Mouse (Mus musculus) heart, postnatal 0 days (tissue): ENCODE data around the gene Gm10401. TPM values are rescaled to one million over a fixed set of nuclear protein-coding genes. Genes with fewer than 3 reads are reported as not detected.
A peak's percentile ranks its signal among the peaks of the same experiment; 100 is the strongest.

Experiments
- ATAC-seq: fragments of 200-750 bp; cut with Nextera tagmentation; 2 replicates; pipeline ENCODE4 v1.8.0; 2017; ENCODE audit warnings: low read depth, moderate number of reproducible peaks, moderate library complexity; ENCODE audit not compliant: insufficient read depth
- DNase-seq: peaks from one replicate; pipeline ENCODE4 v3.0.0-alpha.2; 2016; ENCODE audit warnings: low spot score
- H3K27ac ChIP-seq: fragments of 300-500 bp; sonication (generic); 2 replicates; pipeline ENCODE4 v1.5.1; 2014; ENCODE audit warnings: low read depth, mild to moderate bottlenecking
- H3K27me3 ChIP-seq: fragments of 300-500 bp; sonication (generic); 2 replicates; pipeline ENCODE4 v1.6.1; 2014; ENCODE audit warnings: low read length, mixed read lengths; ENCODE audit not compliant: control insufficient read depth, insufficient read depth
- H3K36me3 ChIP-seq: fragments of 300-500 bp; sonication (generic); replicated peaks from 2 replicates; pipeline ENCODE4 v1.6.1; 2014; ENCODE audit warnings: low read length, mixed read lengths; ENCODE audit not compliant: control insufficient read depth, insufficient read depth
- H3K4me1 ChIP-seq: fragments of 300-500 bp; sonication (generic); 2 replicates; pipeline ENCODE4 v1.6.1; 2014; ENCODE audit warnings: antibody characterized with exemption; ENCODE audit not compliant: control insufficient read depth, insufficient read depth
- H3K4me2 ChIP-seq: fragments of 300-500 bp; sonication (generic); 2 replicates; pipeline ENCODE4 v1.6.1; 2014; ENCODE audit warnings: low read depth, mild to moderate bottlenecking, low read length, moderate library complexity
- H3K4me3 ChIP-seq: fragments of 300-500 bp; sonication (generic); 2 replicates; pipeline ENCODE4 v1.5.1; 2014; ENCODE audit warnings: low read depth, low read length
- H3K9ac ChIP-seq: fragments of 300-500 bp; sonication (generic); replicated peaks from 2 replicates; pipeline ENCODE4 v1.6.1; 2014; ENCODE audit warnings: low read depth, low read length, mixed read lengths
- H3K9me3 ChIP-seq: fragments of 300-500 bp; sonication (generic); replicated peaks from 2 replicates; pipeline ENCODE4 v1.6.1; 2016; ENCODE audit warnings: low read length; ENCODE audit not compliant: control insufficient read depth
- CTCF ChIP-seq: IDR thresholded peaks from 2 replicates; pipeline ENCODE4 v1.5.1; 2016; ENCODE audit warnings: antibody characterized with exemption, control low read depth, low read depth
- EP300 ChIP-seq: IDR thresholded peaks from 2 replicates; pipeline ENCODE4 v1.6.1; 2016; ENCODE audit warnings: antibody characterized with exemption, low read depth
- WGBS: fragments of 180-500 bp; shearing (Covaris S2); extraction: QIAGEN DNeasy Blood & Tissue Kit; methylation state at CpG from one replicate; pipeline ENCODE4 v1.1.7; 2014; 5-methylcytosine and 5-hydroxymethylcytosine counted together
- polyA plus RNA-seq: library from polyadenylated mRNA; unstranded; fragments of >200 nt; fragmentation: Nextera tagmentation; extraction: Ambion mirVana; gene quantifications from 2 replicates; pipeline ENCODE4 v1.2.1, GENCODE M21; 2015
- total RNA-seq: library from RNA; depleted of rRNA; stranded (reverse); fragments of >200 nt; gene quantifications from 2 replicates; pipeline ENCODE4 v1.2.3, GENCODE M21; 2014; ENCODE audit warnings: low replicate concordance

Gene Gm10401
- total and polyA plus RNA-seq, 2 experiments from 2014 or later, result 14.4 TPM; not detected in 1

DNA sequence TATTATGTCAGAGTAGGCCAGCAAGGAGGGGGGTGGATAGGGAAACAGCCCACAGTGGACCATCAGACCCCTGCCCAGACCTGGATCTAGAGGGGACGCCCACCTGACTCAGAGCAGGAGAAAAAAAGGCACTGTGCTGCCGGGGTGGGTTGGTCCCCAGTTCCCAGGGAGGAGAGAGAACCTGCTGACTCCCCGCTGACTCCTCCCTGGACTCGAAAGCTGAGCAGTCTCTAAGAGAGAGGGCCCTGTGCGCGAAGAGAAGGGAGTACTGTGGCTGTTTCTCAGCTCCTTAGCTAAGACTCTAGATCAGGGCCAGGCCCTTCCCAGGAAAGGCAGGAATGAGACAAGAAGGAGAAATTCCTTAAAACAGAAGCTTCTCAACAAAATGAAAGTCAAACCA is 46.4 kb upstream of the Gm10401 start:
- no peaks in the 10 kb centered on the region for H3K27me3 ChIP-seq
- DNase-seq (no peak), ATAC-seq (no peak)
- no peak for TF ChIP-seq EP300
- no peak for TF ChIP-seq CTCF
- H3K4me3 ChIP-seq, result no peak overlapping the region
- H3K4me1 ChIP-seq, result no peaks in the 10 kb centered on the region
- no peak overlapping the region for H3K4me2 ChIP-seq
- no peak overlapping the region for H3K9ac ChIP-seq
- peaks cover 36% of the 10 kb centered on the region for H3K36me3 ChIP-seq
- WGBS, result 76% methylated on average over 6 of the region's 6 CpGs
- peak overlapping the region; percentile 16; the same call in 1 of the 2 replicates for H3K27ac ChIP-seq
- H3K9me3 ChIP-seq, result no peaks in the 10 kb centered on the region

DNA sequence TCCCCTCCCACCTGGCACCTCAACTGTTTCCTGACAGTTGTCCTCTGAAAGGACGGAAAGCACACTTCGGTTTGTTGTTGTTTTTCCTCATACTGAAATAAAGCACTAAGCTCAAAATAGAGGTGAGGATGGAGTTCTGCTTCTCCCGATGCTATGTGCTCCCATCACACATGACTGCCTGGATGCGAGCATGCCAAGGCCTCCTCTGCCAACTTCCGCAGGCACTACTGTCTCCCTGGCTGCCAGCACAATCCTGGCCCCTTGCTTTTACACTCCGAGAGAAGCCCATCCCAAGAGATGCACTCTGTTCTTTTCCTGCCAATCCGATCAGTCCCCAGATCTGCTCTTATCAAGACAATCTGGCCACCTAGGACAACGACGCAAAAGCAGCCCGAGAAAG is 45.5 kb upstream of the Gm10401 start:
- Histone ChIP-seq H3K4me1 (no peaks in the 10 kb centered on the region), H3K27ac (no peak overlapping the region), H3K4me2 (no peak overlapping the region), H3K36me3 (peaks cover 29% of the 10 kb centered on the region), H3K27me3 (no peaks in the 10 kb centered on the region), H3K9me3 (no peaks in the 10 kb centered on the region), H3K9ac (no peak overlapping the region; the same call in 1 of the 2 replicates), H3K4me3 (no peak overlapping the region)
- TF ChIP-seq EP300 (no peak), CTCF (no peak)
- no peak for ATAC-seq
- no peak for DNase-seq
- 66% methylated on average over 10 of the region's 10 CpGs for WGBS

GRCm38 (mm10) chr5:115142166-115142697 is 44.1 kb upstream of the Gm10401 start:
- Histone ChIP-seq H3K4me2 (no peak overlapping the region), H3K27me3 (0 out of 2 replicates have a peak, but pooled peaks cover 3% of the 10 kb centered on the region), H3K4me3 (no peak overlapping the region), H3K27ac (no peak overlapping the region), H3K9me3 (no peaks in the 10 kb centered on the region), H3K36me3 (peaks cover 16% of the 10 kb centered on the region), H3K9ac (no peak overlapping the region), H3K4me1 (no peaks in the 10 kb centered on the region)
- TF ChIP-seq EP300 (no peak), CTCF (no peak)
- ATAC-seq, result no peak
- no peak for DNase-seq
- WGBS, result 88% methylated on average over 9 of the region's 9 CpGs

- H3K4me2 ChIP-seq, result no peak overlapping the region
- no peak overlapping the region for H3K27ac ChIP-seq
- no peaks in the 10 kb centered on the region for H3K4me1 ChIP-seq
- no peak overlapping the region for H3K9ac ChIP-seq
- 0 out of 2 replicates have a peak, but pooled peaks cover 3% of the 10 kb centered on the region for H3K27me3 ChIP-seq
- WGBS, result 53% methylated on average over 3 of the region's 3 CpGs
- 0 out of 2 replicates have a peak, but pooled peaks cover 3% of the 10 kb centered on the region for H3K36me3 ChIP-seq
- TF ChIP-seq EP300 (no peak), CTCF (no peak)
- no peak overlapping the region for H3K4me3 ChIP-seq
- DNase-seq, result no peak
- no peak for ATAC-seq
- no peaks in the 10 kb centered on the region for H3K9me3 ChIP-seq
Observed at GRCm38 (mm10) chr5:115140726-115141125, 42.6 kb upstream of the Gm10401 start.

GRCm38 (mm10) chr5:115139124-115139523 is 41.0 kb upstream of the Gm10401 start:
- Histone ChIP-seq H3K9ac (no peak overlapping the region), H3K27ac (no peak overlapping the region)
- WGBS, result 77% methylated on average over 4 of the region's 4 CpGs

More at GRCm38 (mm10) chr5:115139124-115139523, 41.0 kb upstream of the Gm10401 start:
- H3K4me2 ChIP-seq, result no peak overlapping the region
- H3K27me3 ChIP-seq, result 0 out of 2 replicates have a peak, but pooled peaks cover 3% of the 10 kb centered on the region
- H3K4me3 ChIP-seq, result no peak overlapping the region
- H3K4me1 ChIP-seq, result peaks cover 2% of the 10 kb centered on the region; the same call in 1 of the 2 replicates
- no peaks in the 10 kb centered on the region for H3K36me3 ChIP-seq
- H3K9me3 ChIP-seq, result no peaks in the 10 kb centered on the region
- no peak for TF ChIP-seq EP300
- no peak for TF ChIP-seq CTCF
- no peak for DNase-seq
- no peak for ATAC-seq
